Comparison of ENCODE assay signal across 8 mouse cellular contexts in the genomic region with DNA sequence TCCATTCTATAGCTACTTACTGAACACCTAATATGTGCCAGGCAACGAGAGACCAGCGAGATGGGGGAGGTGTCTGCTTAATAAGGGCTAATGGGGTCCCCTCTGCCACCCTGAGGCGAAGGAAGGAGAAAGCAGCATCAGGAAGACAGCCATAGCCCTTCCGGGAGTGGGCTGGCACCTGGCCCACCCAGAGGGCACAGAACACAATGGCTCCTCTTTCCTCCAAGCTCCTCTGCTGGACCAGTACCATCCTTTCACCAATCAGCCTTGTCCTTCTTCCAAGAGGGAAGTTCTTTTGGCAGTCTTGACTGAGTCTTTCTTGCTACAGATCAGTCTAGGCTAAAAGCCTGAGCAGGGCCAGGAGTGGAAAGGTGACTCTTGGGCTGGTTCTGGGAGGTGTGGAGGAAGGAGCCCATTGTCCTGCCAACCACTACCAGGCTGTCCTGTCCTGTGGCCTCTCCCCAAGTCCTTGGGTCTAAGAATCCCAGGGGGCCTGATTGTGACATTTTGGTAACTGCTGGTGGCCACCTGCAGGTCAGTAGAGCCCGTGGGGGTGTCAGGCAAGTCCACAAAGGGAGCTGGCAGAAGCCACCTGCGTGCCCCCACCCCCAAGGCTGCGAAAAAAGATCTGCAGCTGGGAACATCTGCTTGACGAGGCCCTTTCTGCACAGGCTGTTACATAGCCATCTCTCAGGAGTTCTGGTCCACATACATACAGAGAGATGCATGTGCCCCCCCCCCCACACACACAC. TPM values are rescaled to one million over a fixed set of nuclear protein-coding genes. Genes with fewer than 3 reads are reported as not detected.
DNase-seq lines count a peak whose midpoint lies in the region; ATAC-seq and TF ChIP-seq lines count a peak whose summit lies in the region.

No protein-coding gene starts in this region.

- 0 out of 2 replicates have a peak, but pooled peaks have one; percentile 3 for ATAC-seq in heart, embryonic 16.5 days (replicated peaks; ENCODE audit: extremely low read depth, insufficient read depth, low FRiP score)
- ATAC-seq in G1E (ENCODE audit: extremely low read depth, insufficient number of reproducible peaks, low FRiP score, poor library complexity, severe bottlenecking) = no peak
- ATAC-seq in forebrain, embryonic 16.5 days = peak; percentile 37
- peak; percentile 23; the same call in 1 of the 2 replicates for ATAC-seq in midbrain, embryonic 11.5 days (ENCODE audit: low FRiP score)
- no peak for ATAC-seq in erythroid progenitor cell, adult 5-6 weeks (replicated peaks; ENCODE audit: low FRiP score, poor library complexity, severe bottlenecking)
- ATAC-seq in megakaryocyte progenitor cell, adult 5-6 weeks (replicated peaks; ENCODE audit: poor library complexity) = no peak
- no peak for ATAC-seq in cerebellum, adult (ENCODE audit: insufficient number of reproducible peaks, low FRiP score, low TSS enrichment)

- no peaks in the 10 kb centered on the region for H3K9me3 ChIP-seq in heart, embryonic 16.5 days (replicated peaks; ENCODE audit: control insufficient read depth, low read length)
- no peaks in the 10 kb centered on the region for H3K9me3 ChIP-seq in G1E (replicated peaks)
- no peaks in the 10 kb centered on the region for H3K9me3 ChIP-seq in forebrain, embryonic 16.5 days (ENCODE audit: control insufficient read depth, low read length)
- no peaks in the 10 kb centered on the region for H3K9me3 ChIP-seq in midbrain, embryonic 11.5 days (ENCODE audit: control insufficient read depth, low read length)

- no peaks in the 10 kb centered on the region for H3K36me3 ChIP-seq in heart, embryonic 16.5 days (ENCODE audit: control insufficient read depth, insufficient read depth)
- H3K36me3 ChIP-seq in G1E (replicated peaks) = no peaks in the 10 kb centered on the region
- H3K36me3 ChIP-seq in forebrain, embryonic 16.5 days (ENCODE audit: control insufficient read depth, insufficient read depth) = no peaks in the 10 kb centered on the region
- H3K36me3 ChIP-seq in midbrain, embryonic 11.5 days (ENCODE audit: control insufficient read depth, insufficient read depth, low read length) = no peaks in the 10 kb centered on the region

- H3K4me3 ChIP-seq in heart, embryonic 16.5 days (ENCODE audit: low read length) = peak overlapping the region; percentile 54
- H3K4me3 ChIP-seq in G1E (ENCODE audit: low read depth, low read length) = peak overlapping the region; percentile 72; the same call in 1 of the 2 replicates
- peak overlapping the region; percentile 48 for H3K4me3 ChIP-seq in forebrain, embryonic 16.5 days (replicated peaks; ENCODE audit: low read length)
- H3K4me3 ChIP-seq in midbrain, embryonic 11.5 days (ENCODE audit: low read depth, low read length) = peak overlapping the region; percentile 34

- WGBS in heart, embryonic 16.5 days = 40% methylated on average over 8 of the region's 8 CpGs
- 18% methylated on average over 8 of the region's 8 CpGs for WGBS in forebrain, embryonic 16.5 days
- WGBS in midbrain, embryonic 11.5 days = 35% methylated on average over 8 of the region's 8 CpGs

- H3K27me3 ChIP-seq in heart, embryonic 16.5 days (ENCODE audit: control insufficient read depth, insufficient read depth, low read length) = peaks cover 36% of the 10 kb centered on the region
- peaks cover 58% of the 10 kb centered on the region for H3K27me3 ChIP-seq in G1E (ENCODE audit: insufficient read depth, low read length)
- H3K27me3 ChIP-seq in forebrain, embryonic 16.5 days (replicated peaks; ENCODE audit: control insufficient read depth, insufficient read depth, low read length) = peaks cover 24% of the 10 kb centered on the region
- peaks cover 70% of the 10 kb centered on the region for H3K27me3 ChIP-seq in midbrain, embryonic 11.5 days (ENCODE audit: control insufficient read depth, insufficient read depth, low read length)

- H3K4me1 ChIP-seq in heart, embryonic 16.5 days (ENCODE audit: control insufficient read depth, insufficient read depth, low read length) = peaks cover 13% of the 10 kb centered on the region
- peaks cover 56% of the 10 kb centered on the region for H3K4me1 ChIP-seq in G1E (ENCODE audit: insufficient read depth, low read depth, low read length)
- peaks cover 27% of the 10 kb centered on the region for H3K4me1 ChIP-seq in forebrain, embryonic 16.5 days (replicated peaks; ENCODE audit: control insufficient read depth, insufficient read depth, low read length)
- H3K4me1 ChIP-seq in midbrain, embryonic 11.5 days (ENCODE audit: control insufficient read depth, insufficient read depth, low read length) = peaks cover 9% of the 10 kb centered on the region

- no peak overlapping the region for H3K27ac ChIP-seq in heart, embryonic 16.5 days (ENCODE audit: low read length)
- H3K27ac ChIP-seq in forebrain, embryonic 16.5 days (ENCODE audit: low read length) = no peak overlapping the region
- H3K27ac ChIP-seq in midbrain, embryonic 11.5 days (ENCODE audit: low read depth, low read length) = no peak overlapping the region

- no peak for TF ChIP-seq CTCF in G1E (IDR thresholded peaks at IDR 0.05; ENCODE audit: low read depth, low read length)

- no peak overlapping the region for H3K9ac ChIP-seq in heart, embryonic 16.5 days (ENCODE audit: low read length)
- peak overlapping the region; percentile 72 for H3K9ac ChIP-seq in forebrain, embryonic 16.5 days (replicated peaks; ENCODE audit: low read depth, low read length)
- H3K9ac ChIP-seq in midbrain, embryonic 11.5 days (ENCODE audit: low read length) = no peak overlapping the region

- DNase-seq in heart, postnatal 14 days = no peak
- no peak for DNase-seq in G1E (ENCODE audit: low spot score)
- no peak for DNase-seq in midbrain, embryonic 11.5 days (ENCODE audit: low spot score, missing footprints)

- peak overlapping the region; percentile 81 for H3K4me2 ChIP-seq in heart, embryonic 16.5 days (ENCODE audit: low read depth, low read length)
- H3K4me2 ChIP-seq in forebrain, embryonic 16.5 days (ENCODE audit: low read length) = peak overlapping the region; percentile 77
- H3K4me2 ChIP-seq in midbrain, embryonic 11.5 days = peak overlapping the region; percentile 59

- intact Hi-C loops in heart, postnatal 14 days (cut with DNase I) = loop anchor here (5.0 kb wide), 3 partner anchors 54 to 234 kb away; no protein-coding TSS in a partner anchor

RNA-seq across cellular contexts. Expression of gene Poll, which starts 19.5 kb away (rescaled TPM):
- polyA plus RNA-seq in heart, embryonic 16.5 days (2015; fragmentation: Nextera tagmentation; extraction: Ambion mirVana) = 13.4 and 14.5 TPM in 2 replicates
- 1 to 10 TPM; 8.6 to 8.7 TPM for total RNA-seq in heart, postnatal 14 days (2021)
- total RNA-seq in G1E (2014; fragmentation: Nextera tagmentation) = 7.6 TPM in 2 replicates
- 9.4 and 10.2 TPM in 2 replicates for total RNA-seq in G1E (2017)
- 14.0 and 15.9 TPM in 2 replicates for polyA plus RNA-seq in G1E (2012)
- 12.8 and 14.6 TPM in 2 replicates for polyA plus RNA-seq in forebrain, embryonic 16.5 days (2015; fragmentation: Nextera tagmentation; extraction: Ambion mirVana)
- 14.3 and 16.5 TPM in 2 replicates for polyA plus RNA-seq in midbrain, embryonic 11.5 days (2014; fragmentation: Nextera tagmentation; extraction: Ambion mirVana)
- total RNA-seq in erythroid progenitor cell, adult 5-6 weeks (2015; ENCODE audit: low replicate concordance) = 3.6 TPM in 1 of 2 replicates, not detected in the other
- total RNA-seq in erythroid progenitor cell, adult 5-6 weeks (2017; ENCODE audit: low replicate concordance) = 3.0 TPM in 1 of 2 replicates, not detected in the other
- total RNA-seq in megakaryocyte progenitor cell, adult 5-6 weeks (2015) = 5.6 and 7.0 TPM in 2 replicates
- total RNA-seq in megakaryocyte progenitor cell, adult 5-6 weeks (2017) = 13.2 and 18.5 TPM in 2 replicates

RNA-seq across cellular contexts. Expression of gene Gm17018, which starts 19.6 kb away (rescaled TPM):
- 32.0 and 33.8 TPM in 2 replicates for polyA plus RNA-seq in heart, embryonic 16.5 days (2015; fragmentation: Nextera tagmentation; extraction: Ambion mirVana)
- 10 to 100 TPM; 17.1 to 20.0 TPM for total RNA-seq in heart, postnatal 14 days (2021)
- 11.4 and 13.0 TPM in 2 replicates for total RNA-seq in G1E (2014; fragmentation: Nextera tagmentation)
- 22.6 and 28.4 TPM in 2 replicates for total RNA-seq in G1E (2017)
- polyA plus RNA-seq in G1E (2012) = 19.5 and 27.2 TPM in 2 replicates
- 41.4 and 44.0 TPM in 2 replicates for polyA plus RNA-seq in forebrain, embryonic 16.5 days (2015; fragmentation: Nextera tagmentation; extraction: Ambion mirVana)
- polyA plus RNA-seq in midbrain, embryonic 11.5 days (2014; fragmentation: Nextera tagmentation; extraction: Ambion mirVana) = 47.7 and 54.3 TPM in 2 replicates
- total RNA-seq in erythroid progenitor cell, adult 5-6 weeks (2015; ENCODE audit: low replicate concordance) = 3.4 TPM in 1 of 2 replicates, not detected in the other
- total RNA-seq in erythroid progenitor cell, adult 5-6 weeks (2017; ENCODE audit: low replicate concordance) = 4.0 and 7.7 TPM in 2 replicates
- 21.1 and 32.4 TPM in 2 replicates for total RNA-seq in megakaryocyte progenitor cell, adult 5-6 weeks (2015)
- 39.5 and 40.6 TPM in 2 replicates for total RNA-seq in megakaryocyte progenitor cell, adult 5-6 weeks (2017)

Comparison
In these comparisons a context has a peak if more than half of its experiments do, and no peak if none do; other contexts are left out.
1. ATAC-seq: peak in heart, embryonic 16.5 days (single experiment), forebrain, embryonic 16.5 days (single experiment) and midbrain, embryonic 11.5 days (single experiment); none in G1E (single experiment), erythroid progenitor cell, adult 5-6 weeks (single experiment), megakaryocyte progenitor cell, adult 5-6 weeks (single experiment) and cerebellum, adult (single experiment).
2. Peak in every context shown above with its lines, with median percentiles within 50 percentile points of each other: H3K4me2 ChIP-seq and H3K4me3 ChIP-seq.